Mouse (Mus musculus) myocyte (in vitro differentiated cells): ENCODE results near the gene Rdh5. TPM values are rescaled to one million over a fixed set of nuclear protein-coding genes. Genes with fewer than 3 reads are reported as not detected.

Experiments
- H3K27me3 ChIP-seq: one replicate; pipeline ENCODE4 v1.6.1; 2011; ENCODE audit not compliant: control insufficient read depth, insufficient read depth, insufficient read length
- H3K36me3 ChIP-seq: one replicate; pipeline ENCODE4 v1.6.1; 2011; ENCODE audit not compliant: control insufficient read depth, insufficient read depth
- H3K4me2 ChIP-seq: one replicate; pipeline ENCODE4 v1.6.1; 2011; ENCODE audit warnings: low read depth, control low read depth
- H3K4me3 ChIP-seq: one replicate; pipeline ENCODE4 v1.5.1; 2011; ENCODE audit warnings: mild to moderate bottlenecking, control low read depth, moderate library complexity
- H3K79me2 ChIP-seq: one replicate; pipeline ENCODE4 v1.6.1; 2011; ENCODE audit not compliant: control insufficient read depth, insufficient read depth
- H3ac ChIP-seq: one replicate; pipeline ENCODE4 v1.6.1; 2011; ENCODE audit not compliant: control insufficient read depth, insufficient read length
- CEBPB ChIP-seq: IDR thresholded peaks from 2 replicates; pipeline ENCODE4 v1.6.1; 2011; ENCODE audit warnings: mild to moderate bottlenecking, moderate library complexity; ENCODE audit not compliant: poor library complexity, insufficient read depth, severe bottlenecking
- E2F4 ChIP-seq: IDR thresholded peaks from one replicate; pipeline ENCODE4 v1.6.1; 2011; ENCODE audit warnings: mild to moderate bottlenecking, control low read depth, moderate library complexity; ENCODE audit not compliant: insufficient read depth
- MAX ChIP-seq: IDR thresholded peaks from one replicate; pipeline ENCODE4 v1.6.1; 2011; ENCODE audit warnings: low read depth, mild to moderate bottlenecking, control low read depth
- MYOD1 ChIP-seq, 3 experiments: IDR thresholded peaks; one replicate each; pipeline ENCODE4 v1.6.1; 2011; ENCODE audit warnings: control low read depth in 2 of 3, low read depth in 2 of 3, mild to moderate bottlenecking in 2 of 3, moderate library complexity in 1 of 3; ENCODE audit not compliant: insufficient read length in 2 of 3, control insufficient read depth in 1 of 3
- MYOG ChIP-seq, 3 experiments: IDR thresholded peaks; one replicate each; pipeline ENCODE4 v1.6.1; 2011; ENCODE audit warnings: control low read depth in 2 of 3, low read depth in 2 of 3, mild to moderate bottlenecking in 2 of 3; ENCODE audit not compliant: insufficient read length in 2 of 3, control insufficient read depth in 1 of 3, insufficient read depth in 1 of 3
- POLR2A ChIP-seq: IDR thresholded peaks from one replicate; pipeline ENCODE4 v1.6.1; 2011; ENCODE audit warnings: low read depth, mild to moderate bottlenecking, control low read depth, moderate library complexity; ENCODE audit not compliant: insufficient read length
- POLR2AphosphoS2 ChIP-seq: IDR thresholded peaks from one replicate; pipeline ENCODE4 v1.6.1; 2011; ENCODE audit warnings: low read depth, control low read depth; ENCODE audit not compliant: insufficient read length
- REST ChIP-seq: IDR thresholded peaks from one replicate; pipeline ENCODE4 v1.6.1; 2011; ENCODE audit warnings: mild to moderate bottlenecking, control low read depth, moderate library complexity; ENCODE audit not compliant: insufficient read depth, insufficient read length
- SRF ChIP-seq: IDR thresholded peaks from one replicate; pipeline ENCODE4 v1.6.1; 2011; ENCODE audit warnings: low read depth; ENCODE audit not compliant: control insufficient read depth, insufficient read length
- TCF12 ChIP-seq: IDR thresholded peaks from one replicate; pipeline ENCODE4 v1.6.1; 2011; ENCODE audit warnings: mild to moderate bottlenecking, control low read depth; ENCODE audit not compliant: poor library complexity, insufficient read depth, severe bottlenecking
- TCF3 ChIP-seq: IDR thresholded peaks from one replicate; pipeline ENCODE4 v1.6.1; 2011; ENCODE audit warnings: low read depth, control low read depth; ENCODE audit not compliant: insufficient read length
- USF1 ChIP-seq: IDR thresholded peaks from one replicate; pipeline ENCODE4 v1.6.1; 2011; ENCODE audit warnings: low read depth, mild to moderate bottlenecking, control low read depth, moderate library complexity
- polyA plus RNA-seq: library from polyadenylated mRNA; unstranded; fragments of >200 nt; fragmentation: generic; extraction: Trizol; gene quantifications from one replicate; pipeline ENCODE4 v1.2.1, GENCODE M21; 2012; ENCODE audit warnings: missing spikeins

Gene Rdh5
- polyA plus RNA-seq, 1 experiment: 63.3 TPM

DNA sequence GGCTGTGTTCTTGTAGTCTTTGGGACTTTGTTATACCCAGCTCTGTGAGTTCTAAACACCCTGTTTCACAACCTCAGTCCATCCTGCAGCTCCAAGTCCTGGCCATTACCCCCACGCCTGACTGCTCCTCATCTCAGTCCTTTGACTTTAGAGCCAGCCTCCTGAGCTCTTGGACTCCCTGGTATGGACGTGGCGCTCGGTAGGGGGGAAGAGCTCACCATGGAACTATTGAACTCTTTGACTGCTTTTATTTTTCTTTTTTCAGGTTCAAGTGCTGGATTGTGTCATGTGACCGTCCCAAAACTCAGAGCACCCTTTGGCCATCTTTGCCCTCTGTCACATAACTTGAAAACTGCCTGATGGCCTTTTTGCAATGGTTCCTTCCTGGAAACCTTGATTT, 40.6 kb downstream of the Rdh5 start:
- TF ChIP-seq USF1 (peak; percentile 12), SRF (no peak)
- Histone ChIP-seq H3K4me3 (no peak overlapping the region), H3ac (no peak overlapping the region), H3K4me2 (no peak overlapping the region), H3K27me3 (no peaks in the 10 kb centered on the region), H3K36me3 (peaks cover 20% of the 10 kb centered on the region), H3K79me2 (no peaks in the 10 kb centered on the region)

DNA sequence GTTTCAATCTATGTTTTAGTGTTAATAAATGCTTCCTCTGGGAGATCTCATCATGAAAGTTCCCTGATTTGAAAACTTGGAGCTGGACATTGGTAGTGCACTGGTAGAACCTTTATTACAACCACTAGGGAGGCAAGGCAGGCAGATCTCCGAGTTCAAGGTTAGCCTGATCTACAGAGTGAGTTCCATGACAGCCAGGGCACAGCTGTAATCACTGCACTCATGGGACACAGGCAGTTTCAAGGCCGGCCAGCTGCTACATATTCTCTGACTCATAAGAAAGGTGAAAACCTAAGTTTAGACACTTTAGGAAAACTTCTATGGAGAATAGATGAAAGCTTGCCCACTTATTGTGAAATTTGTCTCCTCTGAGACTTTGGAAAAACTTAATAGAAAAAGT, 43.9 kb downstream of the Rdh5 start:
- H3K27me3 ChIP-seq: no peaks in the 10 kb centered on the region
- H3K4me2 ChIP-seq: no peak overlapping the region
- peaks cover 48% of the 10 kb centered on the region for H3K36me3 ChIP-seq
- H3K79me2 ChIP-seq: no peaks in the 10 kb centered on the region
- TF ChIP-seq E2F4: no peak
- no peak for TF ChIP-seq MYOG (IDR thresholded peaks at IDR 0.05; ENCODE audit: control insufficient read depth in 1 of 3, insufficient read depth in 1 of 3, insufficient read length in 2 of 3, low read depth in 2 of 3)
- TF ChIP-seq POLR2A: no peak
- no peak for TF ChIP-seq CEBPB
- TF ChIP-seq POLR2AphosphoS2: no peak
- no peak for TF ChIP-seq TCF12
- no peak for TF ChIP-seq REST
- no peak for TF ChIP-seq MAX
- no peak for TF ChIP-seq TCF3
- no peak for TF ChIP-seq MYOD1 (IDR thresholded peaks at IDR 0.05; ENCODE audit: control insufficient read depth in 1 of 3, insufficient read length in 2 of 3, low read depth in 2 of 3)
- TF ChIP-seq USF1: no peak
- no peak for TF ChIP-seq SRF
- H3K4me3 ChIP-seq: no peak overlapping the region
- no peak overlapping the region for H3ac ChIP-seq

DNA sequence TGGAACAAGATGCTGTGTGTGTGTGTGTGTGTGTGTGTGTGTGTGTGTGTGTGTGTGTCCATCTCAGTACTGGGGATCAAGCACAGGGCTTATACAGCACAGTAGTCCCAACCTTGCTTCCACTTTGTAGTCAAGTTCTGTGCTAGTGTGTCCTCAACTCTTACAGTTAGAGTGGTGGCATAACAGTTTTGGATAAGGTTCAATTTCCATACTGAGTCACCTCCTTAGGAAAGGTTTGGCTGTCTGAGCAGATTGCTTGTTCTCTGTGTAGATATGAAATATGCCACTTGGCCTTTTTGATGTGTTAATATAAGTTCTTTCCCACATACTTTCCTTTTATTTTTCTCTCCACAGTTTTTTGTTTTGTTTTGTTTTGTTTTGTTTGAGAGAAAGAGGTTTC, 44.4 kb downstream of the Rdh5 start:
- H3K36me3 ChIP-seq: peaks cover 53% of the 10 kb centered on the region
- H3K4me3 ChIP-seq: no peak overlapping the region
- H3K4me2 ChIP-seq: no peak overlapping the region
- H3K79me2 ChIP-seq: no peaks in the 10 kb centered on the region
- H3K27me3 ChIP-seq: no peaks in the 10 kb centered on the region
- H3ac ChIP-seq: no peak overlapping the region
- TF ChIP-seq REST: no peak
- TF ChIP-seq TCF3: no peak
- TF ChIP-seq POLR2AphosphoS2: no peak
- TF ChIP-seq E2F4: no peak
- TF ChIP-seq MYOG (IDR thresholded peaks at IDR 0.05; ENCODE audit: control insufficient read depth in 1 of 3, insufficient read depth in 1 of 3, insufficient read length in 2 of 3, low read depth in 2 of 3): no peak
- TF ChIP-seq MAX: no peak
- TF ChIP-seq TCF12: no peak
- no peak for TF ChIP-seq POLR2A
- no peak for TF ChIP-seq CEBPB
- TF ChIP-seq SRF: no peak
- no peak for TF ChIP-seq MYOD1 (IDR thresholded peaks at IDR 0.05; ENCODE audit: control insufficient read depth in 1 of 3, insufficient read length in 2 of 3, low read depth in 2 of 3)
- no peak for TF ChIP-seq USF1

DNA sequence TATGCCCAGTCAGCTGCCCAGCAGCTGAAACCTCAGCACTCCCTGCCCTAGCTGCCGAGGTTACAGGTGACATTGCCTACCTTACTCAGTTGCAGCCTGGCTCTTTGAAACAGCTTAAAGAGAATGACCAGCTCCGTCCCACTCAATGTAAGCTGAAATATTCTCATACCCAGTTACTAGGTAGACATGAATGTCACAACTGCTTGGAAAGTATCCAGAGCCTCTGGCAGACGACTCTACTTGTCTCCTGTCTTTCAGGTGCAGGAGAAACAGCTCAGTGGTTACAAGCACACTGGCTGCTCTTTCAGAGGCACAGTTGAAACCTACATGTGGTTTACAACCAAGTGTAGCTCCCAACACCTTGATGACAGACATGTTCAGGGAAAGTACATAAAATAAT, 52.3 kb downstream of the Rdh5 start:
- TF ChIP-seq CEBPB (no peak), MYOG (IDR thresholded peaks at IDR 0.05; ENCODE audit: control insufficient read depth in 1 of 3, insufficient read depth in 1 of 3, insufficient read length in 2 of 3, low read depth in 2 of 3) (no peak), MAX (no peak), E2F4 (no peak), TCF3 (no peak), POLR2AphosphoS2 (no peak), POLR2A (no peak), REST (no peak), MYOD1 (IDR thresholded peaks at IDR 0.05; ENCODE audit: control insufficient read depth in 1 of 3, insufficient read length in 2 of 3, low read depth in 2 of 3) (no peak)
- no peak overlapping the region for H3K4me3 ChIP-seq
- H3K4me2 ChIP-seq: no peak overlapping the region

DNA sequence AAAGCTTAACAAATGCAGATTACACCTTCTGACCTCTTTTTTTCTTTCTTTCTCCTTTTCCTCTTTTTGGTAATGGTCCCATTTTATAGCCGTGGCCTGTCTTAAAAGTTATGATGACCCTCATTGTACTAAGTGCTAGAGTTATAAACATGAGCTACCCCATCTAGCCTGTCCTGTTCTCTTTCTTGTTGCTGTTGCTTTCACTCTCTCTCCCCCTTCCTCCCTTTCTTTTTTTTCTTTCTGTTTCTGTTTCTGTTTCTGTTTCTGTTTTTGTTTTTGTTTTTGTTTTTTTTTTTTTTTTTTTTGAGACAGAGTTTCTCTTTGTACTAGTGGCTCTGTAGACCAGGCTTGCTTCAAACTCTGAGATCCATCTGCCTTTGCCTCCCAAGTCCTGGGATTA, 56.2 kb downstream of the Rdh5 start:
- H3K4me2 ChIP-seq: no peak overlapping the region
- TF ChIP-seq CEBPB (no peak), POLR2AphosphoS2 (no peak), USF1 (no peak), TCF3 (no peak), SRF (no peak), E2F4 (no peak), MAX (no peak), POLR2A (no peak), MYOD1 (IDR thresholded peaks at IDR 0.05; ENCODE audit: control insufficient read depth in 1 of 3, insufficient read length in 2 of 3, low read depth in 2 of 3) (no peak), MYOG (IDR thresholded peaks at IDR 0.05; ENCODE audit: control insufficient read depth in 1 of 3, insufficient read depth in 1 of 3, insufficient read length in 2 of 3, low read depth in 2 of 3) (no peak), TCF12 (no peak), REST (no peak)
- H3ac ChIP-seq: no peak overlapping the region
- no peak overlapping the region for H3K4me3 ChIP-seq
- H3K36me3 ChIP-seq: peaks cover 42% of the 10 kb centered on the region
- no peaks in the 10 kb centered on the region for H3K27me3 ChIP-seq
- no peaks in the 10 kb centered on the region for H3K79me2 ChIP-seq

More for the DNA sequence above, 52.3 kb downstream of the Rdh5 start:
- no peaks in the 10 kb centered on the region for H3K27me3 ChIP-seq
- H3ac ChIP-seq: no peak overlapping the region
- H3K79me2 ChIP-seq: no peaks in the 10 kb centered on the region
- H3K36me3 ChIP-seq: peaks cover 54% of the 10 kb centered on the region
